Mouse (Mus musculus) stomach, embryonic 14.5 days (tissue): ENCODE data around the gene Ppfia3. TPM values are rescaled to one million over a fixed set of nuclear protein-coding genes. Genes with fewer than 3 reads are reported as not detected.
A peak's percentile ranks its signal among the peaks of the same experiment; 100 is the strongest.

Source experiments
- ATAC-seq: fragments of 200-750 bp; cut with Nextera tagmentation; 2 replicates; pipeline ENCODE4 v1.8.0; 2017; ENCODE audit warnings: low read depth, moderate TSS enrichment; ENCODE audit not compliant: insufficient number of reproducible peaks, insufficient read depth, low FRiP score
- H3K27ac ChIP-seq: fragments of 300-500 bp; sonication (generic); 2 replicates; pipeline ENCODE4 v1.5.1; 2014; ENCODE audit warnings: mild to moderate bottlenecking, low read length, moderate library complexity, mixed read lengths
- H3K27me3 ChIP-seq: fragments of 300-500 bp; sonication (generic); 2 replicates; pipeline ENCODE4 v1.6.1; 2014; ENCODE audit warnings: low read length, control low read depth, mixed read lengths; ENCODE audit not compliant: control insufficient read depth, insufficient read depth
- H3K36me3 ChIP-seq: fragments of 300-500 bp; sonication (generic); 2 replicates; pipeline ENCODE4 v1.6.1; 2014; ENCODE audit warnings: mild to moderate bottlenecking, control low read depth, low read length, moderate library complexity, mixed read lengths; ENCODE audit not compliant: control insufficient read depth, insufficient read depth
- H3K4me1 ChIP-seq: fragments of 300-500 bp; sonication (generic); 2 replicates; pipeline ENCODE4 v1.6.1; 2014; ENCODE audit warnings: low read length, control low read depth, mixed read lengths; ENCODE audit not compliant: control insufficient read depth, insufficient read depth
- H3K4me2 ChIP-seq: fragments of 300-500 bp; sonication (generic); replicated peaks from 2 replicates; pipeline ENCODE4 v1.6.1; 2014; ENCODE audit warnings: low read depth, low read length, control low read depth
- H3K4me3 ChIP-seq: fragments of 300-500 bp; sonication (generic); 2 replicates; pipeline ENCODE4 v1.5.1; 2014; ENCODE audit warnings: low read depth, low read length, control low read depth
- H3K9ac ChIP-seq: fragments of 300-500 bp; sonication (generic); replicated peaks from 2 replicates; pipeline ENCODE4 v1.6.1; 2014; ENCODE audit warnings: low read depth, mild to moderate bottlenecking, control low read depth, low read length, moderate library complexity, mixed read lengths
- H3K9me3 ChIP-seq: fragments of 300-500 bp; sonication (generic); 2 replicates; pipeline ENCODE4 v1.6.1; 2016; ENCODE audit warnings: low read depth, low read length, control low read depth; ENCODE audit not compliant: control insufficient read depth
- WGBS: fragments of 180-500 bp; shearing (Covaris S2); extraction: QIAGEN DNeasy Blood & Tissue Kit; methylation state at CpG from one replicate; pipeline ENCODE4 v1.1.7; 2014; 5-methylcytosine and 5-hydroxymethylcytosine counted together
- polyA plus RNA-seq: library from polyadenylated mRNA; unstranded; fragments of >200 nt; fragmentation: Nextera tagmentation; extraction: Ambion mirVana; gene quantifications from 2 replicates; pipeline ENCODE4 v1.2.1, GENCODE M21; 2014

The Ppfia3 gene
- polyA plus RNA-seq, 1 experiment from 2014 or later = 6.1 TPM

GRCm38 (mm10) chr7:45308551-45309240 lies 58.1 kb downstream of the Ppfia3 start:
- no peak overlapping the region for H3K4me2 ChIP-seq
- ATAC-seq = 0 out of 2 replicates have a peak, but pooled peaks have one; percentile 42
- H3K4me3 ChIP-seq = no peak overlapping the region
- no peaks in the 10 kb centered on the region for H3K9me3 ChIP-seq
- no peak overlapping the region for H3K9ac ChIP-seq
- H3K4me1 ChIP-seq = peaks cover 13% of the 10 kb centered on the region
- H3K27ac ChIP-seq = no peak overlapping the region
- H3K27me3 ChIP-seq = no peaks in the 10 kb centered on the region
- H3K36me3 ChIP-seq = peaks cover 19% of the 10 kb centered on the region
- 59% methylated on average over 15 of the region's 15 CpGs for WGBS

GRCm38 (mm10) chr7:45305275-45305674 lies 61.5 kb downstream of the Ppfia3 start:
- H3K27ac ChIP-seq = no peak overlapping the region
- WGBS = 16% methylated on average over 17 of the region's 17 CpGs
- H3K36me3 ChIP-seq = peaks cover 19% of the 10 kb centered on the region
- no peaks in the 10 kb centered on the region for H3K27me3 ChIP-seq
- H3K9me3 ChIP-seq = no peaks in the 10 kb centered on the region
- no peaks in the 10 kb centered on the region for H3K4me1 ChIP-seq
- peak; percentile 44; the same call in 1 of the 2 replicates for ATAC-seq
- H3K9ac ChIP-seq = no peak overlapping the region
- no peak overlapping the region for H3K4me2 ChIP-seq
- no peak overlapping the region for H3K4me3 ChIP-seq

- Histone ChIP-seq H3K36me3 (peaks cover 19% of the 10 kb centered on the region), H3K4me3 (no peak overlapping the region), H3K27ac (no peak overlapping the region), H3K9ac (no peak overlapping the region), H3K4me2 (no peak overlapping the region), H3K27me3 (no peaks in the 10 kb centered on the region), H3K4me1 (no peaks in the 10 kb centered on the region), H3K9me3 (no peaks in the 10 kb centered on the region)
- ATAC-seq = no peak
- WGBS = 24% methylated on average over 13 of the region's 13 CpGs
Observed at GRCm38 (mm10) chr7:45304869-45305268, 62.0 kb downstream of the Ppfia3 start.

DNA sequence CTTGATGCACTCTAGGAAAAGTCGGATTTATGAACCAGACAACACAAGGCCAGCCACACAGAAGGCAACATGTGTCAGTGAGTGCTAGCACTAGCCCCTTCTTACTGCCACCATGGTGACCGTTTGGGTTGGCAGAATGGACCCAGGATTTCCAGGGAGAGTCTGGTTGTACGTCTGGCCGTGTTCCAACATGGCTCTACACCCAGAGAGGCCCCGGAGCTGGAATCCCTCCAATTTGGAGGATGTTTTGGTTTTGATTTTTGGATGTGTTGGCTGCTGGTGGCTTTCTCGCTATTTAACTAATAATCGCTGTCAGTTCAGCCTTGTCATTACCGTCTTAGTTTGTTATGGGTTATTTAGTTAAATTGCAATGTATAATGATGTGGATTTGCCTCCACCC lies 64.2 kb downstream of the Ppfia3 start:
- no peaks in the 10 kb centered on the region for H3K9me3 ChIP-seq
- 69% methylated on average over 8 of the region's 8 CpGs for WGBS
- no peak overlapping the region for H3K9ac ChIP-seq
- H3K4me1 ChIP-seq = no peaks in the 10 kb centered on the region
- H3K4me3 ChIP-seq = no peak overlapping the region
- no peaks in the 10 kb centered on the region for H3K27me3 ChIP-seq
- ATAC-seq = no peak
- H3K36me3 ChIP-seq = peaks cover 19% of the 10 kb centered on the region
- no peak overlapping the region for H3K4me2 ChIP-seq
- H3K27ac ChIP-seq = no peak overlapping the region

DNA sequence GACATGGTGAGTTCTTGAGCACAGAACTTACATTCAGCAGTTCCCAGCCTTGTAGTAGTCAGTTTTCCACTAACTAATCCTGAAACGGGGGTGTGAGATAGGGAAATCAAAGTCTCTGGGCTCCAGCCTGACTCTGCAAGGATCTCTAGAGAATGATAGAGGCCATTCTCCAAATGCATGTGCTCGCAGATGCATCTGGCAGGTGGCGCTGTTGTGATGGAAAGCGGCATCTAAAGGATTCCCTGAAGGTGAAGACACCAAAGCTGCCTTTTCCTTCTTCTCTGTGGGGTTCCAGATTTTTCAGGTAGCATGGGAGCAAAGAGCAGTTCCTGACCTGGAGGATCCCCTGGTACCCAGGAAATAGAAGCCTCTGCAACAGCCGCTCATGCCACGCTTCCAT lies 66.5 kb downstream of the Ppfia3 start:
- H3K9ac ChIP-seq = no peak overlapping the region
- no peaks in the 10 kb centered on the region for H3K4me1 ChIP-seq
- H3K9me3 ChIP-seq = no peaks in the 10 kb centered on the region
- H3K4me3 ChIP-seq = no peak overlapping the region
- H3K36me3 ChIP-seq = peaks cover 16% of the 10 kb centered on the region
- WGBS = 17% methylated on average over 6 of the region's 6 CpGs
- no peak overlapping the region for H3K4me2 ChIP-seq
- H3K27me3 ChIP-seq = no peaks in the 10 kb centered on the region
- no peak overlapping the region for H3K27ac ChIP-seq
- 0 out of 2 replicates have a peak, but pooled peaks have one; percentile 7 for ATAC-seq

DNA sequence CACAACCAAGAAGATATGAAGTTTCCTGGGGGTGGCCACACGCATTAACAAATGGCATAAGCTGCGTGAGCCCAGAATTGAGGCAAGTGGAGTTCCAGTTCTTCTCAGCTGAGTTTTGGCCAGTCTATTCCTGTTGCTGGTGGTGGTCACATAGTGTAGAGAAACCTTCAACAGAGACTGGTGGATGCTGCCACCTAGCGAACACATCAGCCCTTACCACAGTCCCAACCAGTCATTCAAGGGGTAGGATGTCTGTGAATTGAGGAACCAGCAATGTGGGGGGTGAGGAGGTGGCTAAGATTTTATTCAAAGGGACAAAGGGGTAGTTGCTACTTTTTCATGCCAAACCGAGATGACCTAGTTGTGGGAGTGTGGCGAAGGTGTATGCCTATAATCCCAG lies 67.1 kb downstream of the Ppfia3 start:
- no peaks in the 10 kb centered on the region for H3K27me3 ChIP-seq
- no peak overlapping the region for H3K4me3 ChIP-seq
- no peak overlapping the region for H3K4me2 ChIP-seq
- no peaks in the 10 kb centered on the region for H3K4me1 ChIP-seq
- WGBS = 17% methylated on average over 5 of the region's 5 CpGs
- ATAC-seq = peak; percentile 81
- peaks cover 16% of the 10 kb centered on the region for H3K36me3 ChIP-seq
- no peaks in the 10 kb centered on the region for H3K9me3 ChIP-seq
- H3K9ac ChIP-seq = no peak overlapping the region
- no peak overlapping the region for H3K27ac ChIP-seq

DNA sequence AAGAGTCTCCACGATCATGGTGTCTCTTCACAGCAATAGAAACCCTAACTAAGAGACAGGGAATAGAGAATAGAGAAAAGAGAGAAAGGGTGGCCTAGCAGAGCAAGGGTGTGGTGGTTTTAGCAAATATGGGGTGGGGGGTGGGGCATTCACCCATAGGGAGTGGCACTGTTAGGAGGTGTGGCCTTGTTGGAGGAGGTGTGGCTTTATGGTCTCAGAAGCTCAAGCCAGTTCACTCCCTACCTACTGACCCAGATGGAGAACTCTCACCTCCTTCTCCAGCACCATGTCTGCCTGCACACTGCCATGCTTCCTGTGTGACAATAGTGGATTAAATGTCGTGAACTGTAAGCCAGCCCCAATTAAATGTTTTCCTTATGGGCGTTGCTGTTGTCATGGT lies 69.3 kb downstream of the Ppfia3 start:
- no peak for ATAC-seq
- 68% methylated on average over 3 of the region's 3 CpGs for WGBS
- no peaks in the 10 kb centered on the region for H3K27me3 ChIP-seq
- H3K9ac ChIP-seq = no peak overlapping the region
- no peaks in the 10 kb centered on the region for H3K36me3 ChIP-seq
- H3K9me3 ChIP-seq = no peaks in the 10 kb centered on the region
- no peaks in the 10 kb centered on the region for H3K4me1 ChIP-seq
- no peak overlapping the region for H3K4me2 ChIP-seq
- no peak overlapping the region for H3K4me3 ChIP-seq
- H3K27ac ChIP-seq = no peak overlapping the region

DNA sequence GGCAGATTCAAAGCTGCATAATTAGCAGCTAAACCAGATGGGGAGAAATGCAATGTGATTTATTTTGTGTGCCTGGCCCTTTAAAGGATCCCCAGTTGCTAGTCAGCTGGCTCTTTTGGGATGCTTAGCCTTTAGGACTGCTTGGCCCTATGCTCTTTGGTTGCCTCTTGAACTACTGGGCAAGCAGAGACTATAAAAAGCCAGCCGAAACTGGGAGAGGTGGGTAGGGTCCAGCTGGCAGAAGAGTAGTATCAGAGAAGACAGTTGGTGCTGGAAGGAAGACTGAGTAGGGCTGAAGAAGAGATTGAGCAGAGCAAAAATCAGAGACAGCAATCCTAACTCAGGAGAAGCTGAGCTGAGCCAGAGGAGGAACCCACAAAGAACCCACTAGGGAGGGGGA lies 70.2 kb downstream of the Ppfia3 start:
- Histone ChIP-seq H3K4me1 (no peaks in the 10 kb centered on the region), H3K4me2 (no peak overlapping the region), H3K9ac (no peak overlapping the region), H3K27me3 (no peaks in the 10 kb centered on the region), H3K36me3 (no peaks in the 10 kb centered on the region), H3K4me3 (no peak overlapping the region), H3K9me3 (no peaks in the 10 kb centered on the region), H3K27ac (no peak overlapping the region)
- WGBS = 74% methylated on average over 1 of the region's 1 CpGs
- ATAC-seq = no peak
